Mouse (Mus musculus): ENCODE measurements around the gene Acaa1b. TPM values are rescaled to one million over a fixed set of nuclear protein-coding genes. Genes with fewer than 3 reads are reported as not detected.

Acaa1b gene
- total RNA-seq, 2 experiments from 2014 or later = 0.49 to 2.6 TPM

- DNase-seq = no peak
Observed at GRCm38 (mm10) chr9:119144696-119145095, 12.2 kb downstream of the Acaa1b start.

- DNase-seq = no peak
Observed at GRCm38 (mm10) chr9:119143372-119143771, 13.5 kb downstream of the Acaa1b start.

- no peak for DNase-seq
Observed at GRCm38 (mm10) chr9:119142066-119142465, 14.8 kb downstream of the Acaa1b start.

- no peak for DNase-seq
Observed at GRCm38 (mm10) chr9:119138836-119139235, 18.1 kb downstream of the Acaa1b start.

DNA sequence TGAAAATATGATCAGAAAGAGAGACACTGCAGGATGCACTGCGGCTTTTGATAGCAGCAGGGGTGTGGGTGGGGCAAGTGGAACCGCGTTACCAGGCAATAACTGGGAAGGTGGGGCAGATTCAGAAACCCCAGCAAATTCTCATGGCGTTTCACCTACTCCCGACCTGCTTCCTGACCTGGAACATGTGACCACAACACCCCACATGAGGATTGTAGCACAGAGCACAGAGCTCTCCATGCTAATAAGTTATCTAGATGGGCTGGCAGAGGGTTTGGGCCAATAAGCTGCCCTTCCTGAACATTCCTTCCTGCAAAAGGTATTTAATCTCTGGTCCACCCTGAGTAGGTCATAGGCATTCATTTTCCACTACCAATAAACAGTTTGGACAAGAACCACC lies 26.2 kb downstream of the Acaa1b start:
- no peak for DNase-seq

- no peak for DNase-seq
Observed at GRCm38 (mm10) chr9:119128436-119129181, 28.3 kb downstream of the Acaa1b start.

- DNase-seq = no peak
Observed at GRCm38 (mm10) chr9:119122596-119123369, 34.1 kb downstream of the Acaa1b start.

GRCm38 (mm10) chr9:119120168-119120560 lies 36.7 kb downstream of the Acaa1b start:
- DNase-seq = no peak

- no peak for DNase-seq
Observed at GRCm38 (mm10) chr9:119119409-119120167, 37.3 kb downstream of the Acaa1b start.

GRCm38 (mm10) chr9:119114911-119115310 lies 42.0 kb downstream of the Acaa1b start:
- no peak for DNase-seq

- DNase-seq = peak; percentile 71
Observed at GRCm38 (mm10) chr9:119110640-119111039, 46.3 kb downstream of the Acaa1b start.

- no peak for DNase-seq
Observed at GRCm38 (mm10) chr9:119109685-119110353, 47.1 kb downstream of the Acaa1b start.

GRCm38 (mm10) chr9:119107566-119107965 lies 49.3 kb downstream of the Acaa1b start:
- DNase-seq = peak; percentile 28

- no peak for DNase-seq
Observed at GRCm38 (mm10) chr9:119102783-119103113, 54.1 kb downstream of the Acaa1b start.

DNA sequence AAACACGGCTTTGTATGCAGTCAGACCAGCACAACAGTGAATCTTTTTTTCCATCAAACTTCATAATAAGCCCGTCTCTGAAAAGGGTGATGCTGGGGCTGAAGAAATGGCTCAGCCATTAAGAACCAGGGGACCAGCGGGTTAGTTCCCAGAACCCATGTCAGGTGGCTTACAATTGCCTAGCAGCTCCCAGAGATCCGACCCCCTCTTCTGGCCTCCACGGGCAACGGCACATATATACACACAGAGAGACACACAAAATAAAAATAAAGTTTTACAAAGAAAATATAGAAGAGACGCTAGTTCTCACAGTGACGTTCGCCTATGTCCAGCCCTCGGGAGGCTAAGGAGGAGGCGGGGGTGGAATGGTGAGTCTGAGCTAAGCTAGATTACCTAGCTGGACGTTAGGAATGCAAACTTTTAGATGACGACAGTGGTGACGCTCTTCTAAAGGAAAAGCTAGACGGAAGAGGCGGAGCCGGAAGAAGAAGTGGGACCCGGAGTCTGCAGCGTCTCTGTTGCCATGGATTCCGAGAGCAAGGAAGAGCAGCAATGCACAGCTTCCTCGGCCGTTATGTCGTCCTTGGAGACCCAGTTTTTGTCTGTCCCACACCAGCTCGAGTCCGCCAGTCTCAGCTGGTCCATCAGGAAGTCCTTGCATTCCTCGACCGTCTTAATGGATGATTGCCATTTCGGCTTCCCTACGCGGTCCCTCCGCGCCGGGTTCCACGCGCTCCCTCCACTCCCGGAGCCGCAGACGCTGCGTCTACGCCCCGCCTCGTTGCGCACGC lies 54.7 kb downstream of the Acaa1b start, which contains the start of gene Dlec1:
Dlec1 (plus strand) TSS at position 487 of the 791 bp plus-strand sequence.
- peak; percentile 58 for DNase-seq

GRCm38 (mm10) chr9:119100177-119100898 lies 56.6 kb downstream of the Acaa1b start:
- DNase-seq = no peak
